Mouse (Mus musculus): ENCODE measurements at regions not wholly inside any gene's neighbourhood (a gene's known extent, or its start where the extent isn't known, plus 50 kb on each side); places are given as distances from the start of the nearest gene placed in this dataset.

- DNase-seq, result no peak
Observed at GRCm38 (mm10) chr14:103929155-103929729, 85.0 kb upstream of the Ednrb start.

- DNase-seq, result no peak
Observed at GRCm38 (mm10) chr14:103920169-103920568, 76.0 kb upstream of the Ednrb start.

- no peak for DNase-seq
Observed at GRCm38 (mm10) chr14:103919380-103919779, 75.2 kb upstream of the Ednrb start.

- DNase-seq, result no peak
Observed at GRCm38 (mm10) chr14:103913453-103913852, 69.3 kb upstream of the Ednrb start.

- DNase-seq, result no peak
Observed at GRCm38 (mm10) chr14:103911707-103912106, 67.5 kb upstream of the Ednrb start.

- DNase-seq, result no peak
Observed at GRCm38 (mm10) chr14:103911280-103911679, 67.1 kb upstream of the Ednrb start.

- DNase-seq, result no peak
Observed at GRCm38 (mm10) chr14:103906417-103907070, 62.3 kb upstream of the Ednrb start.

GRCm38 (mm10) chr14:103900817-103901216 is 56.6 kb upstream of the Ednrb start:
- no peak for DNase-seq

- no peak for DNase-seq
Observed at GRCm38 (mm10) chr14:103899111-103899814, 55.1 kb upstream of the Ednrb start.

- no peak for DNase-seq
Observed at GRCm38 (mm10) chr14:103898689-103899088, 54.5 kb upstream of the Ednrb start.

- DNase-seq, result no peak
Observed at GRCm38 (mm10) chr14:103895261-103895660, 51.1 kb upstream of the Ednrb start.
